Mouse (Mus musculus) myocyte (in vitro differentiated cells): ENCODE results near the gene Eepd1.

Experiments used
- MYOG ChIP-seq, 3 experiments: IDR thresholded peaks; one replicate each; pipeline ENCODE4 v1.6.1; 2011; ENCODE audit warnings: control low read depth in 2 of 3, low read depth in 2 of 3, mild to moderate bottlenecking in 2 of 3; ENCODE audit not compliant: insufficient read length in 2 of 3, control insufficient read depth in 1 of 3, insufficient read depth in 1 of 3
- POLR2AphosphoS2 ChIP-seq: IDR thresholded peaks from one replicate; pipeline ENCODE4 v1.6.1; 2011; ENCODE audit warnings: low read depth, control low read depth; ENCODE audit not compliant: insufficient read length
- USF1 ChIP-seq: IDR thresholded peaks from one replicate; pipeline ENCODE4 v1.6.1; 2011; ENCODE audit warnings: low read depth, mild to moderate bottlenecking, control low read depth, moderate library complexity

DNA sequence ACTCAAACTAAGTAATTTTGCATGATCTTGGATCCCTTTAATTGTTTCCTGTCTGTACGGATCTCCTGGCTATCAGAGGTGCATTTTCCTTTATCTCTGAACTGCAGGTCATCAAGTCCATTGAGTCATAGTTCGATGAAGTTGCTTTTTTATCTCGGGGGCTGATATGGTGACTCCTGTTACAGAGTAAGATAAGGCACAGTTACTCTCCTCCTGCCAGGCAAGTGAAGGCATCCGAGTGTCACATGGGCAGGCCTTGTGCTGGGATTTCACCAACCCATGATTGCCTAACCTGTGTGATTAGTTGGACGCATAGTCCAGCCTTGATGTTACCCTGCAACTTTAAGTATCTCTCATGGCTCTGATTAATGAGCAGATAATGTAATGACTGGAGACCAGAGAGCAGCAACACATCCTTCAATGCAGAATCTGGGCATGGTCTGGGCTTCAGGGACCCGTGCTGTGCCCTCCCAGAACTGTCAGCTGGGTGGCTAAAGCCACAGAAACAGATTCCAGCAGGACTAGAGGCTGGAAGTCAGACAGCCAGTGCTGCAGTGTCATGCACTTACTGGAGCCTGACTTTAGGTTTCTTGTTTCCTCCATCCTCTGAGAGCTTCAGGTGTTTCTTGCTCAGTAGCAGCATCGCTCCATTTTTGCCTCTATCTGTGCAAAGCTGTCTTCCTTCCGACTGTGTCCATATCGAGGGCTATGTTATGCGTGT is 20.4 kb upstream of the Eepd1 start:
- no peak for TF ChIP-seq POLR2AphosphoS2
- TF ChIP-seq MYOG (IDR thresholded peaks at IDR 0.05; ENCODE audit: control insufficient read depth in 1 of 3, insufficient read depth in 1 of 3, insufficient read length in 2 of 3, low read depth in 2 of 3): no peak
- no peak for TF ChIP-seq USF1
